Mouse (Mus musculus): ENCODE results near the gene Cnn1. TPM values are rescaled to one million over a fixed set of nuclear protein-coding genes. Genes with fewer than 3 reads are reported as not detected.

The Cnn1 gene
- polyA plus RNA-seq, 1 experiment from 2014 or later: 64.8 TPM

DNA sequence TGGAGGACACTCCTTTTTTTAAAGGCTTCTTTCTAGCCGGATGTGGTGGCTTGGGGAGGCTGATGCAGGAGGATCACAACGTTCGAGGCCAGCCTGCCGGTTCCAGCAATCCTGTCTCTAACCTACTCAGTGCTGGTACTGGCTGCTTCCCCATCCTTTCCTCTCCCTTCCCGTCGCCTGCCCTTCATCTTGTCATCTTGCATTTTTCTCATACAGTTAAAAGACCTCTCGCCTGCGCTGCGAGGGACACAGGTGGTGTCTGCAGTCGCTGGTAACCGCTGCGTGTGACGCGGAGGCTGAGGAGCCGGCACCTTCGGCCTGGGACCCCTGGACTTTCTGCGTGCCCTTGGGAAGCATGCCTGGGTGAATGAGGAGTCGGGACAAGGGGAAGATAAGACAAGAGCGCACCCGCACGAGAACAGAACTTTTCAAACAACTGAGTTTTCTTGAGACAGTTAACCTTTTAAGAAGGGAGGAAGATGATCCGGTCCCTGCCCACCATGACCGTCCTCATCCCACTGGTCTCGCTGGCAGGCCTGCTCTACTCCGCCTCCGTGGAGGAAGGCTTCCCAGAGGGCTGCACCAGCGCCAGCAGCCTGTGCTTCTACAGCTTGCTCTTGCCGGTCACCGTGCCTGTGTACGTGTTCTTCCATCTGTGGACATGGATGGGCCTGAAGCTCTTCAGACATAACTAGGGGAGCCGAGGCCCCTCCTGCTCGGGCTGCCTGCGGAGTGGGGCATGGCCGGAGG lies 58.7 kb downstream of the Cnn1 start:
- Histone ChIP-seq H3K4me2 (replicated peaks; ENCODE audit: low read depth, low read length) (peak overlapping the region; percentile 72), H3K9me3 (ENCODE audit: low read length) (0 out of 2 replicates have a peak, but pooled peaks cover 3% of the 10 kb centered on the region), H3K27me3 (replicated peaks; ENCODE audit: insufficient read depth, low read length) (no peaks in the 10 kb centered on the region), H3K36me3 (ENCODE audit: insufficient read depth, low read length) (no peaks in the 10 kb centered on the region), H3K9ac (replicated peaks; ENCODE audit: low read depth) (peak overlapping the region; percentile 86), H3K4me3 (ENCODE audit: low read depth, low read length) (peak overlapping the region; percentile 71), H3K4me1 (ENCODE audit: insufficient read depth, low read depth, low read length) (peaks cover 5% of the 10 kb centered on the region; the same call in 1 of the 2 replicates), H3K27ac (ENCODE audit: low read length) (peak overlapping the region; percentile 94; the same call in 1 of the 2 replicates)
- ATAC-seq: no peak
- DNase-seq (ENCODE audit: low spot score): no peak
- 64% methylated on average over 34 of the region's 34 CpGs for WGBS
- no peak for TF ChIP-seq EP300 (IDR thresholded peaks at IDR 0.05)
- no peak for TF ChIP-seq CTCF (IDR thresholded peaks at IDR 0.05)

Small RNAs within 50 kb of the gene (microRNA-seq; reads per million reads assigned to microRNA genes)
- gene Mir7084: not detected

Other genes starting within 250 kb of the Cnn1 start
- 35.8 and 43.2 TPM in 2 replicates for gene Dock6, start 246.6 kb upstream of the Cnn1 start, polyA plus RNA-seq (2015; fragmentation: Nextera tagmentation; extraction: Ambion mirVana)
- gene Rab3d, start 181.0 kb upstream of the Cnn1 start, polyA plus RNA-seq (2015; fragmentation: Nextera tagmentation; extraction: Ambion mirVana): 28.4 and 31.0 TPM in 2 replicates
- 1.2 and 1.4 TPM in 2 replicates for gene Ccdc159, start 171.7 kb upstream of the Cnn1 start, polyA plus RNA-seq (2015; fragmentation: Nextera tagmentation; extraction: Ambion mirVana)
- 106 and 107 TPM in 2 replicates for gene Tmem205, start 171.7 kb upstream of the Cnn1 start, polyA plus RNA-seq (2015; fragmentation: Nextera tagmentation; extraction: Ambion mirVana)
- gene Plppr2, start 162.2 kb upstream of the Cnn1 start, polyA plus RNA-seq (2015; fragmentation: Nextera tagmentation; extraction: Ambion mirVana): 2.2 and 3.3 TPM in 2 replicates
- gene Swsap1, start 143.5 kb upstream of the Cnn1 start, polyA plus RNA-seq (2015; fragmentation: Nextera tagmentation; extraction: Ambion mirVana): 5.7 and 5.8 TPM in 2 replicates
- 5.7 and 7.4 TPM in 2 replicates for gene Epor, start 135.7 kb upstream of the Cnn1 start, polyA plus RNA-seq (2015; fragmentation: Nextera tagmentation; extraction: Ambion mirVana)
- 6.0 and 6.4 TPM in 2 replicates for gene Rgl3, start 109.8 kb upstream of the Cnn1 start, polyA plus RNA-seq (2015; fragmentation: Nextera tagmentation; extraction: Ambion mirVana)
- gene Ccdc151, start 96.6 kb upstream of the Cnn1 start, polyA plus RNA-seq (2015; fragmentation: Nextera tagmentation; extraction: Ambion mirVana): 5.3 and 6.0 TPM in 2 replicates
- gene Prkcsh, start 96.4 kb upstream of the Cnn1 start, polyA plus RNA-seq (2015; fragmentation: Nextera tagmentation; extraction: Ambion mirVana): 51.9 and 56.1 TPM in 2 replicates
- gene Elavl3, start 47.2 kb upstream of the Cnn1 start, polyA plus RNA-seq (2015; fragmentation: Nextera tagmentation; extraction: Ambion mirVana): 0.04 TPM in 1 of 2 replicates, not detected in the other
- gene Gm49318, start 28.0 kb upstream of the Cnn1 start, polyA plus RNA-seq (2015; fragmentation: Nextera tagmentation; extraction: Ambion mirVana): not detected in 2 replicates
- 8.8 and 8.9 TPM in 2 replicates for gene Zfp653, start 27.8 kb upstream of the Cnn1 start, polyA plus RNA-seq (2015; fragmentation: Nextera tagmentation; extraction: Ambion mirVana)
- gene Ecsit, start 13.8 kb upstream of the Cnn1 start, polyA plus RNA-seq (2015; fragmentation: Nextera tagmentation; extraction: Ambion mirVana): 21.3 and 21.9 TPM in 2 replicates
- 188 and 191 TPM in 2 replicates for gene Elof1, start 18.0 kb downstream of the Cnn1 start, polyA plus RNA-seq (2015; fragmentation: Nextera tagmentation; extraction: Ambion mirVana)
- gene Acp5, start 36.5 kb downstream of the Cnn1 start, polyA plus RNA-seq (2015; fragmentation: Nextera tagmentation; extraction: Ambion mirVana): 8.9 and 9.1 TPM in 2 replicates
- gene Pigyl, start 57.6 kb downstream of the Cnn1 start, polyA plus RNA-seq (2015; fragmentation: Nextera tagmentation; extraction: Ambion mirVana): 100 and 112 TPM in 2 replicates
- 0.49 and 1.0 TPM in 2 replicates for gene Zfp872, start 88.9 kb downstream of the Cnn1 start, polyA plus RNA-seq (2015; fragmentation: Nextera tagmentation; extraction: Ambion mirVana)
- 17.8 and 20.0 TPM in 2 replicates for gene Zfp809, start 126.5 kb downstream of the Cnn1 start, polyA plus RNA-seq (2015; fragmentation: Nextera tagmentation; extraction: Ambion mirVana)
- 0.84 and 0.97 TPM in 2 replicates for gene Zfp599, start 160.7 kb downstream of the Cnn1 start, polyA plus RNA-seq (2015; fragmentation: Nextera tagmentation; extraction: Ambion mirVana)
- 13.6 and 15.3 TPM in 2 replicates for gene Zfp810, start 208.4 kb downstream of the Cnn1 start, polyA plus RNA-seq (2015; fragmentation: Nextera tagmentation; extraction: Ambion mirVana)